Comparison of ENCODE assay signal across 8 mouse cellular contexts in genomic region chr8:83893915-83894314, GRCm38 (mm10). TPM values are rescaled to one million over a fixed set of nuclear protein-coding genes. Genes with fewer than 3 reads are reported as not detected.
A peak's percentile ranks its signal among the peaks of the same experiment; 100 is the strongest.
DNase-seq lines count a peak whose midpoint lies in the region; ATAC-seq and TF ChIP-seq lines count a peak whose summit lies in the region.

No protein-coding gene starts in this region.

- H3K9ac ChIP-seq in heart, embryonic 11.5 days (ENCODE audit: low read depth, low read length) = no peak overlapping the region
- no peak overlapping the region for H3K9ac ChIP-seq in stomach, postnatal 0 days (ENCODE audit: low read length)

- H3K4me2 ChIP-seq in heart, embryonic 11.5 days = no peak overlapping the region
- no peak overlapping the region for H3K4me2 ChIP-seq in stomach, postnatal 0 days (replicated peaks; ENCODE audit: low read depth)

- H3K36me3 ChIP-seq in heart, embryonic 11.5 days (ENCODE audit: control insufficient read depth, insufficient read depth, low read length) = no peaks in the 10 kb centered on the region
- no peaks in the 10 kb centered on the region for H3K36me3 ChIP-seq in stomach, postnatal 0 days (ENCODE audit: control insufficient read depth, insufficient read depth, low read length)

- TF ChIP-seq CTCF in stomach, postnatal 0 days (IDR thresholded peaks at IDR 0.05; ENCODE audit: low read depth) = peak; percentile 95

- DNase-seq in heart, adult 11 months = peak; percentile 94
- peak; percentile 90 for DNase-seq in CD4-positive, CD25-positive, alpha-beta regulatory T cell, adult 2 months (ENCODE audit: low read depth, low spot score)
- DNase-seq in c-Kit-negative CD71-positive TER-119-positive erythroid progenitor cells, embryonic 14.5 days (ENCODE audit: low read depth, low spot score) = peak; percentile 46
- DNase-seq in frontal cortex, postnatal 14 days (ENCODE audit: low spot score in 2 of 2) = peak; percentile 59 to 76
- DNase-seq in layer of hippocampus, adult 9-11 months = peak; percentile 69
- peak; percentile 87 for DNase-seq in stomach, postnatal 0 days (ENCODE audit: low spot score)

- no peak for ATAC-seq in heart, embryonic 11.5 days (replicated peaks; ENCODE audit: insufficient number of reproducible peaks, low FRiP score, low TSS enrichment)
- ATAC-seq in megakaryocyte-erythroid progenitor cell, adult 5-6 weeks (replicated peaks; ENCODE audit: low FRiP score, low TSS enrichment, poor library complexity, severe bottlenecking) = 0 out of 2 replicates have a peak, but pooled peaks have one; percentile 28
- ATAC-seq in stomach, postnatal 0 days (ENCODE audit: low FRiP score, low TSS enrichment) = peak; percentile 22; the same call in 1 of the 2 replicates

- no peak overlapping the region for H3K4me3 ChIP-seq in heart, embryonic 11.5 days (ENCODE audit: low read depth, low read length)
- no peak overlapping the region for H3K4me3 ChIP-seq in stomach, postnatal 0 days (ENCODE audit: low read depth, low read length)

- H3K4me1 ChIP-seq in heart, embryonic 11.5 days (ENCODE audit: control insufficient read depth, insufficient read depth, low read length) = peaks cover 8% of the 10 kb centered on the region; the same call in 1 of the 2 replicates
- no peaks in the 10 kb centered on the region for H3K4me1 ChIP-seq in stomach, postnatal 0 days (replicated peaks; ENCODE audit: control insufficient read depth, insufficient read depth)

- 4% methylated on average over 5 of the region's 5 CpGs for WGBS in heart, embryonic 11.5 days (ENCODE audit: insufficient replicate concordance)
- under 1% methylated on average over 5 of the region's 5 CpGs for WGBS in stomach, postnatal 0 days

- no peak overlapping the region for H3K27ac ChIP-seq in heart, embryonic 11.5 days (ENCODE audit: low read depth, low read length)
- no peak overlapping the region for H3K27ac ChIP-seq in stomach, postnatal 0 days (replicated peaks)

- H3K9me3 ChIP-seq in heart, embryonic 11.5 days (replicated peaks; ENCODE audit: control insufficient read depth, low read length) = no peaks in the 10 kb centered on the region
- H3K9me3 ChIP-seq in stomach, postnatal 0 days (ENCODE audit: control insufficient read depth, low read length) = no peaks in the 10 kb centered on the region

- peaks cover 27% of the 10 kb centered on the region for H3K27me3 ChIP-seq in heart, embryonic 11.5 days (ENCODE audit: control insufficient read depth, insufficient read depth, low read length)
- H3K27me3 ChIP-seq in stomach, postnatal 0 days (ENCODE audit: control insufficient read depth, insufficient read depth, low read length) = no peaks in the 10 kb centered on the region

- no peak for TF ChIP-seq EP300 in stomach, postnatal 0 days (optimal IDR thresholded peaks at IDR 0.05)

RNA-seq across cellular contexts. Expression of gene Adgrl1, which starts 6.0 kb away (rescaled TPM):
- 10.2 and 13.5 TPM in 2 replicates for polyA plus RNA-seq in heart, embryonic 11.5 days (2014; fragmentation: Nextera tagmentation; extraction: Ambion mirVana)
- 25.2 and 28.8 TPM in 2 replicates for total RNA-seq in megakaryocyte-erythroid progenitor cell, adult 5-6 weeks (2014; fragmentation: Nextera tagmentation)
- 7.9 and 13.2 TPM in 2 replicates for total RNA-seq in megakaryocyte-erythroid progenitor cell, adult 5-6 weeks (2017)
- polyA plus RNA-seq in stomach, postnatal 0 days (2015; fragmentation: Nextera tagmentation; extraction: Ambion mirVana) = 6.5 and 7.5 TPM in 2 replicates
